In genomic region chr4:89651779-89652178, GRCm38 (mm10) we compare ENCODE assay signal across 14 mouse cellular contexts. TPM values are rescaled to one million over a fixed set of nuclear protein-coding genes. Genes with fewer than 3 reads are reported as not detected.
"Had no signal": no experiment of that assay in that cellular context is flagged by ENCODE, and none has a peak within 500 bp of the region (broad histone marks: within the 10 kb centered on the region; RNA-seq: fewer than 3 reads in every experiment).

No protein-coding gene starts in this region.

- ATAC-seq: midbrain, embryonic 16.5 days had no signal

- H3K9me3 ChIP-seq: kidney, embryonic 15.5 days; limb, embryonic 15.5 days; midbrain, embryonic 12.5 days had no signal

- DNase-seq: kidney, adult 18-20 months; kidney, postnatal 14 days; layer of hippocampus, postnatal 36 days; lung, adult 18-20 months; right cerebral cortex, postnatal 14 days; thymus, adult 18-20 months; thymus, postnatal 14 days had no signal

- H3K4me1 ChIP-seq: kidney, embryonic 15.5 days; limb, embryonic 15.5 days had no signal

- H3K27me3 ChIP-seq: kidney, embryonic 15.5 days; limb, embryonic 15.5 days had no signal

- H3K27ac ChIP-seq: kidney, embryonic 15.5 days; limb, embryonic 15.5 days; liver, embryonic 14.5 days; midbrain, embryonic 12.5 days had no signal

- H3K4me3 ChIP-seq: kidney, embryonic 15.5 days; limb, embryonic 15.5 days; midbrain, embryonic 12.5 days had no signal

- H3K9ac ChIP-seq: kidney, embryonic 15.5 days; limb, embryonic 15.5 days; liver, embryonic 14.5 days; midbrain, embryonic 12.5 days had no signal

- H3K4me2 ChIP-seq: kidney, embryonic 15.5 days; limb, embryonic 15.5 days had no signal

- H3K36me3 ChIP-seq: kidney, embryonic 15.5 days; limb, embryonic 15.5 days; midbrain, embryonic 12.5 days had no signal

RNA-seq across cellular contexts. Expression of gene Dmrta1, which starts 27.5 kb away (rescaled TPM):
- total RNA-seq: megakaryocyte-erythroid progenitor cell, adult 5-6 weeks had no signal
- polyA plus RNA-seq: liver, embryonic 14.5 days; lung, embryonic 16.5 days had no signal
